Mouse (Mus musculus): ENCODE measurements around the gene Bcl2l2.

The Bcl2l2 gene

DNA sequence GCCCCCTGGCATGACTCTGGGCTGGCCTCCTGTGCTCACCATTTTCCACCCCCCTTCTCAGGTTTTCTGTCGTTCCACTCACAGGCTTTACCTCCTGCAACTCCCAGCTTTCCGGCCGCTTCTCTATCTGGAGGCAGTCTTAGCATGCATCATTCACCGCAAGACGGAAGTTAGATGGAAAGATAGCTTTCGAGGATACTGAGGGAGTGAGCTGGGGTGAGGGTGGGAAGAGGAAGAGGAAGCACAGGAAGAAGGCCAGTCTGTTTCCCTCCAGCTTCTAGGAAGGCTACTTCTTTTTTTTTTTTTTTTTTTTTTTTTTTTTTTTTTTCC, 53.6 kb downstream of the Bcl2l2 start:
- no peak for DNase-seq (ENCODE audit: low read depth)

DNA sequence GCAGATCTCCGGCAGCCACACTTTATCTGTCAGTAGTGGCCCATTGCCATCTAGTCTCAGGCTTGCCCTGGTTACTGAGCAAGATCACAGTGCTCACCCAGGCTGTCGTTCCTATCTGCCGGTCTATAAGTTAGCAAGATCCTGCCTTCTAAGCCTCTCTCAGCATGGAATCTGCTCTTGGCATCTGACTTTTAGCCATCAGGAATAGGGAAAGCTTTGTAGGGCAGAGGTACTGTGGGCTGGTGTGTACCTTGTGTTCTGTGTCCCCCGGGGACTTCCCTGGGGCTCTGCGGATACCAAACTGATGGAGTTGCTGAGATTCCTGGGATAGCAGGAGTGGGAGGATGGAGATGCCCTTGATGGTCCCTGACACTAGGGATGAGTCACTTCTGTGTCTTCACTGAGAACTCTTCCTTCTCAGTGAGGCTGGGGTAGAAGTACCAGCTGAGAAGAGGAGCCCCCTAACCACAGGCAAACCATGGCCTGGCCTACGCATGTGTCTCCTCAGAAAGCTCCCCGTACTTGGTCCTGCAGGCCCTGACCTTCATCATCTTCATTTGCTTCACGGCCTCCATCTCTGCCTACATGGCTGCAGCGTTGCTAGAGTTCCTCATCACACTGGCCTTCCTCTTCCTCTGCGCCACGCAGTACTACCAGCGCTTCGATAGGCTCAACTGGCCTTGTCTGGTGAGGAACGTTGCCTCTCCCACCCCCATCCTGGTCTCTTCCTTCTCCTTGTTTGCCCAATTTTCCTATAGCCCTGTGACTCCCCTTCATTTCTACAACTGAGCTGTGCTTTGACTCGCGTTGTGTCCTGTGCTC, 54.4 kb downstream of the Bcl2l2 start:
- DNase-seq (ENCODE audit: low read depth) = no peak
